Mouse (Mus musculus): ENCODE data around the gene Prr5. TPM values are rescaled to one million over a fixed set of nuclear protein-coding genes. Genes with fewer than 3 reads are reported as not detected.

The Prr5 gene
- 10 to 100 TPM; 11.0 to 14.2 (median 13.6) TPM for total RNA-seq (2022)

DNA sequence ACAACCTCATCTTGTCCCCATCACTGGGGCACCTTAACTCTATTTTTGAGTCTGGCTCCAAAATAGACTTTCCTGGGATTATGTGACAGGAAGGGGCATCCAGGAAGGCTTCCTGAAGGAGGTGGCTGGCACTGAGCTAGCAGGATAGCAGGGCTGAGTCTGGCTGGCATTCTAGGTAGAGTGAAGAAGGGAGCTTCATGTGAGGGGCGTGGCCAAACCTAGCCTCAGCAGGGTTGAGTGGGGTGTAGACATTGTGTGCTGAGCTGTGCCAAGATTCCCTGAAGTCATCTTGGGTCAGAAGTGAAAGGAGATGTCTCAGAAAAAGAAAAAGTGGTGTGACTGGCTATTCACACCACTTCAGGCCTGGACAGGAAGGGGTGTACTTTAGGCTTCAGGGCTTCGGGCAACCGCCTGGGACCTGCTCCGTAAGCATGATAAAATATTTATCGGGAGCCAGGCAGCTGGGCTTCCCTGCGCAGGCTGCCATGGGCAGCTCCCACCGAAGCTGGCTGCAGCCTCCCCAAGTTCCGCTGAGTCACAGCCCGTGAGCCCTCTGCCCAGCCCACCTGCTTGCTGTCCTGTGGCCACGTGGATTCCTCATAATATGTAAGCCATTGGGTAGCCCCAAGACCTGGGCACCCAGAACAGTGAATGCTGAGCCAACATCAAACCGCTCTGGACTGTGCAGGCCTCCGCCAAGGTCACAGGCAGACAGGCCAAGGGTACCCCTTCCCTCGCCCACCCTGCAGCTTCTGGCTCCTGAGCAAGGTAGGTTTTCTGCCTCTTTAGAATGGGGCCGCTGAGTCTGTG, at the start of gene Prr5:
TSS of gene Prr5 (plus strand) at position 683 of the 810 bp plus-strand sequence.
- no peak for DNase-seq (ENCODE audit: low spot score in 2 of 2)

DNA sequence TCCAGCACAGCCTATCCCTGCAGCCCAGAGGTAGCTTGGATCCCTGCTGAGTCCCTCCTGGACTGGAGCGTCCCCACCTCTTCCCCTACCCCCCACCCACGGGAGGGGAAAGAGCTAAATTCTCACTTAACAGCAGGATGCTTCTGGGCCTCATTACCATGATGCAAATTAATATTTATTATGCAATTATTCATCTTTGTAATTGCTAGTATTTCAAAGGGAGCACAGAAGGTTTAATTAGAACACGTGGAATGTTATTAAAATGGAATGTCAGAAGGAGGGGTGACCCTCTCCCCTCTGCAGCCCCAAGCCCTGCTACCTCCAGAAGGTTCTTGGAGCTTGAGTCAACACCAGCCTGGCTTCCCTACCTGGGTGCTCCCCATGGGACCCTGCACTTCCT, 49.4 kb upstream of the Prr5 start:
- DNase-seq (ENCODE audit: low spot score in 2 of 2), result no peak

DNA sequence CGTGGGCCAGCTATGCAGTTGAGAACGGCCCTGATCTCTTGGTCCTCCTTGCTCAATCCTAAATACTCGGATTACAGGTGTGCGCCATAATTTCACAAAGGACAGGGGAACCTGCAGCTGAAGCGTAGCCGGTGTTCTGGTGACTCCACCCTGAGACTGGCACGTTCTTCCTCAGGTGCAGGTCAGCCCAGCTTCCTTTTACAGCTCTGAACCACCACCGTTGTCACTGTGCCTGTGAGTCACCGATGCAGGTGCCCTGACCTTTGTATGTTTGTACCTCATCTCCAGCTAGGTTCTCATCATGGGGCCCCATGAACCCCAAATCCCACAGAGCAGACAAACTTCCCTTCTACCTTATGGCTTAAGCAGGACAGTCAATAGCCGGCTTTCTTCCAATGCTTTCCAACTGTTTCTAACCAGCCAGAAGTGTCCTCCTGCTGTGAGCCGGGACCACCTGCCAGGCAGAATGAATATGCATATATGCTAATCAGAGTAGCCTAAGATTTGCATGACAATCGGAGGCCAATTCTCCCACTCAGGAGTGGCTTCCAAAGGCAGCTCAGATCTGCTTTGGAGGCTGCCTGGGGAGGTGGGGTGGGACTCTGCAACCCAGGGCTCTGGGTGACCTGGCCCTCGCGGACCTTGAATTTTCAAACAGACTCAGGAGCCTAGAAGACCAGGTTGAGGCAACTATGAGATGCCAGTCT, 47.5 kb upstream of the Prr5 start:
- DNase-seq (ENCODE audit: low spot score in 2 of 2), result peak; percentile 41 to 57

GRCm38 (mm10) chr15:84624870-84625269, 44.5 kb upstream of the Prr5 start:
- no peak for DNase-seq (ENCODE audit: low spot score in 2 of 2)

GRCm38 (mm10) chr15:84625712-84626414, 43.6 kb upstream of the Prr5 start:
- no peak for DNase-seq (ENCODE audit: low spot score in 2 of 2)

GRCm38 (mm10) chr15:84627308-84627707, 42.1 kb upstream of the Prr5 start:
- peak; percentile 63 to 67 for DNase-seq (ENCODE audit: low spot score in 2 of 2)

DNA sequence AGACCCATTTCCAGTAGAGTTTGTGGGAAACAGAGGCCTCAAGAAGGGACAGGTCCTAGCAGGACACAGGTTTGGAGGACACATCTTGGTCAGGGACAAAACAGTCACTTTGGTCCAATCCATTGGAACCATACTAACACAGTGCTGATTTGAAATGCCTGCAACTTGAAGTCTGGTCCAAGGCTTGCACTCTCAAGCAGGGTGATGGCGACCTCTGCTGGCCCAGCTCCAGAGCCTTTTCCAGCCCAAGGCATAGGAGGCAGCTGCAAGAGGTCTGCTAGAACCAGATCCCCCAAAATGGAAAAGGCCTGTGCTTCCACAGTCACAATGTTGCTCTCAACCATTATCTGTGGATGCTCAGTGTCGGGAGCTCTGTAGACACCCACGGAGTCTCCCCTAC, 39.7 kb upstream of the Prr5 start:
- no peak for DNase-seq (ENCODE audit: low spot score in 2 of 2)

GRCm38 (mm10) chr15:84631560-84631959, 37.9 kb upstream of the Prr5 start:
- peak in 1 of 2 experiments; percentile 78 for DNase-seq (ENCODE audit: low spot score in 2 of 2)

DNA sequence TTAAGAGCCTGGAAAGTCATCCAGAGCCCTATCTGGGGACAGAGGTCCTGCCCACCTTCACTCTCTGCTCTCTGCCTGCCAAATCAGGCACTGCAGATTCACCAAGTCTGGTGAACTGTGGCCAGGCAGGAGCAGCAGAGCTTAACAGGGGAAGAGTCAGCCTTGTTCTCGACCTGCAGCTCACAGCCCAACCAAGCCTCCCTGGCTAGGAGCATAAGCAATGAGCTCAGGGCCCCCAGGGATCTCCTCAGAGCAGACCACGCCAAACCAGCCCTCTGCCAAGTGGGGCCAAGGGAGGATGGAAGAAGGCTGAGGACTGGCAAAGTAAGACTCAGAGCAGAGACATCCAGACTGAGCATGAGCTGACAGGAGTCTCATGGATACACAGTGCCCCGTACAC, 35.1 kb upstream of the Prr5 start:
- DNase-seq (ENCODE audit: low spot score in 2 of 2), result no peak

DNA sequence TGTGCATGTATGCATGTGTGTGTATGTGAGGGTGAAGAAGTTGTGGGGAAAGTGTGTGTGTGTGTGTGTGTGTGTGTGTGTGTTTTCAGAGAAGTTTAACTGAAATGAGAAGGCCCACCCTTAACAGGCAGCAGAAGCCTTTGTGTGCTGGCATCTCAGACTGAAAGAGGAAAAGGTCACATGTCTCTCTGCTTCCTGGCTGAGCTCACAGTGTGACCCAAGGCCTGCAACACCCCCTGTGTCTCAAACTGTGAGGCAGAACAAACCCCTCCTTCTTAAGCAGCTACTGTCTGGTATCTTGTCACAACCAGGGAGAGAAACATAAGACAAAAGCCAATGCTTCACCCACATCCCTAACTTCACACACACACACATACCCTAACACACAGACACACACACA, 31.0 kb upstream of the Prr5 start:
- DNase-seq (ENCODE audit: low spot score in 2 of 2), result no peak

- DNase-seq (ENCODE audit: low spot score in 2 of 2), result no peak
These were observed 30.4 kb upstream of the Prr5 start for GRCm38 (mm10) chr15:84639072-84639450.

GRCm38 (mm10) chr15:84639451-84640136, 29.8 kb upstream of the Prr5 start:
- DNase-seq (ENCODE audit: low spot score in 2 of 2), result no peak

DNA sequence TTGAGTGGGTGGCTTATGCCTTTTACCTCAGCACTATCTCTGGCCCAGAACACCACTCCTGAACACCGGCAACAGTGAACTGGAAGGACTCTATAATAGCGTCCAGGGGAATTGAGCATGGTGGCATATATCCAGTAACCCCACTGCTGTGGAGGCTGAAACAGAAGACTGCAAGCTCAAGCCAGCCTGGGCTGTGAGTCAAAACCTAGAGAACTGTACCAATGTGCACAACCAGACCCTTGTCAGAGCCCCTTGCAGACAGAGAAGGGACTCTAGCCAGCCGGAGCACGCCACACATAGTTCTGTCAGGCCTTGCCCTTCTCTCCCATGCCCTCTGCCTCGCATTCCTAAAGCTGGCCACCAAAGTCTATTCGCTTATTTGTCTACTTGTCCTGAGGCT, 28.7 kb upstream of the Prr5 start:
- no peak for DNase-seq (ENCODE audit: low spot score in 2 of 2)

- DNase-seq (ENCODE audit: low spot score in 2 of 2), result no peak
These were observed 28.3 kb upstream of the Prr5 start for GRCm38 (mm10) chr15:84641127-84641526.

DNA sequence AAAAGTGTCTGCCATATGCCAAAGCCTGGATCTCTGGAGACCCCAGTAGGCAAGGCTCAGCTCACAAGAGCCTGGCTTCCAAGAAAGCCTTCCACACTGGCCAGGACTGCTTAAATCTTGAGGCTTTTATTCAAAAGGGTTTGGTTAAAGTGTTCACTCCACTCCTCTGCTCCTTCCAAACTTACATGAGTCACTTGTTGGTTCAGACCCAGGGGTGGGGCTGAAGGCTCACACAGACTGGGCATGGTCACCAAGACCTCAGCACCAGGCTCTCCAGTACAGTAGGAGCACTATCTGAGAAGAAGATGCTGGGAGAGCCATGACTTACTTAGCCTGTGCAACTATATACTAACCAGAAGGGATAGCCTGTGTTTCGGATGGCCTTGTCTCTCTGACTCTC, 27.5 kb upstream of the Prr5 start:
- DNase-seq (ENCODE audit: low spot score in 2 of 2), result no peak

GRCm38 (mm10) chr15:84643178-84643577, 26.2 kb upstream of the Prr5 start:
- no peak for DNase-seq (ENCODE audit: low spot score in 2 of 2)

DNA sequence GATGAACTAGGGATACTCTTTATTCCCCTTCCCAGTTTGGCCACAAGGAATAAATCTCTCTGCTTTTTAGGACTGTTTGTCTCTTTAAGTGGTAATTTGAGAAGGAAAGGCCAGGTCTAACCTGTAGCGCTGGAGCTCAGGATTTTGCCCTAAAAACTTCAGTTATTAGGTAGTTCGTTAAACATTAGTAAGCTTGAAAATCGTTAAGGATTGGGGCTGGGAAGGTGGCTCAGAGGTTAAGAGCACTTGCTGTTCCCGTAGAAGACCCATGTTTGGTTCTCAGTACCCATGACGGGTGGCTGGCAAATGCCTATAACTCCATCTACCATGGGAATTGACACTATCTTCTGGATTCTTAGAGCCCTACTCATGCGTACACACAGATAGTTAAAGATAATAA, 17.9 kb upstream of the Prr5 start:
- no peak for DNase-seq (ENCODE audit: low spot score in 2 of 2)

GRCm38 (mm10) chr15:84653151-84653550, 16.3 kb upstream of the Prr5 start:
- DNase-seq (ENCODE audit: low spot score in 2 of 2), result no peak

GRCm38 (mm10) chr15:84653979-84654966, 15.1 kb upstream of the Prr5 start:
- peak in 1 of 2 experiments; percentile 72 for DNase-seq (ENCODE audit: low spot score in 2 of 2)

DNA sequence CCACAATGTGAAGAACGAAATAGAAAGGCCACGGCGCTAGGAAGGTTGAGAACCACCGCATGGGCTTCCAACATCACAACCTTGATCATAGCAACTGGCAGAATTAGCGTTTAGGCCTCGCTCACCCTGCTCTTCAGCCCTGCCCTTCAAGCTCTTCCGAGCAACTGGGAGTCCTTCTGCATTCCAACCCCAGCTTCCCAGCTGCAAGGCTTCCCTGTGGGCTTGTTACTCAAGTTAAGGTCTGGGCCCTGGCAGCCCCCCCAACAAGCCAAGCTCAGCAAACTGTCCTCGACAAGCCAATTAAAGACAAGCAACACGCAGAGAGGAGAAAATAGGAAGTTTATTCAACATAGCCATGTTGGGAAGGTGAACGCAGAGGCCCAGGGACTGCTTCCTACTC, 14.4 kb upstream of the Prr5 start:
- DNase-seq (ENCODE audit: low spot score in 2 of 2), result no peak
